Mouse (Mus musculus): Measurements from ENCODE around the gene Uqcrc1.

Gene Uqcrc1

GRCm38 (mm10) chr9:108936418-108937364 lies at the start of gene Uqcrc1:
Uqcrc1 (plus strand) TSS chr9:108936633.
- peak; percentile 98 to 99 for DNase-seq

- no peak for DNase-seq
Observed at GRCm38 (mm10) chr9:108912308-108912707, 24.1 kb upstream of the Uqcrc1 start.

DNA sequence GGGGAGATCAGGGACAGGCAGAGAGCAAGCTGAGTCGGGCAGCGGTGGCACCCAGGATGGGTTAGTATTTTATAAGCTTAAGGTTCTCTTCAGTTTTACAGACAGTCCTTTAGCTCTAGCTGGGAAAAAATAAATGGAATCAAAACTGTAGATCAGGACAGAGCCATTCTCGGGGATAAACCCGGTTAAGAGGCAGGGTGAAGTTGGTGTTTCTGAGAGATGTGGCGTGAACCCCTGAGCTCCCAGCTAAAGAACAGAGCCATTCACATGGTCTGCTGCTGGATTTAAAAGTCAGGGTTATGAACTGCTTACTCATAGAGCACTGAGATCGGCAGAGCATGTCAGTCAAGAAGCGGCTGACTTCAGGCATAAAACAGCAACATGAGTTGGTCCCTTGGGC lies 23.3 kb upstream of the Uqcrc1 start:
- no peak for DNase-seq

DNA sequence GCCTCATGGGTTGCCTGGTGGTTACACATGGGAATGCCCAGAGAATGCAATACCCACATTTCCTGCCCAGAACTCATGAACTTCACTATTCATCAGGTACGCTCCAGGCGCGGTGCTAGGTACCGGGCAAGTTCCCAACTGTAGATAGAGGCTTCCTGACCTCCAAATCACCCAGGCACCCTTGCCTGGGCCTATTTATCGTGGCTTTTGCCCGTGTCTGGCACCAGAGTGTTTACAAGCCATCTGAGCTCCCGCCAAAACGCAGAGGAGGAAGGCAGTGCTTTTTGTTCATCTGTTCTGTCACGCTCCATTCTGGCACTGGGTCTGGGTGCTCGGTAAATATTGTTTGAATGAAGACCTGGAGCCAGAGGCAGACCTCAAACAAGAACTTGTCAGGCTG lies 22.8 kb upstream of the Uqcrc1 start:
- no peak for DNase-seq

- DNase-seq, result peak; percentile 48 to 72
Observed at GRCm38 (mm10) chr9:108914491-108914890, 21.9 kb upstream of the Uqcrc1 start, which contains the start of gene Tmem89. Tmem89 (plus strand) TSS chr9:108914619.

DNA sequence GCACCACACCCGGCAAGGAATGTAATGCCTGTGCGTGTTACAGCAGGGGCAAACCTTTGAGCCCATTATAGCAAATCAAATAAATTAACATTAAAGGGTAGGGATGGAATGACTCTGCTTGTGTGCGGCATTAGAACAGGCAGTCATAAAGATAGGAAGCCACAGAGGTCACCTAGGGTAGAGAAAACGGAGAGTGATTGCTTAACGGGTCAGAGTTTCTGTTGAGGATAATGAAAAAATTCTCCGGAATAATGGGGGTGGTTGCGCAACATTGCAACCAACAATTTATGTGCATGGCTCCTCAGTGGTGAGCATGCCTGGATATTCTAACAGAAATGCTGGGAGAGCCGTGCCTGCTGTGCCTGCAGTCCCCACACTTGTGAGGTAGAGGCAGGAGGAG lies 10.5 kb upstream of the Uqcrc1 start:
- DNase-seq, result no peak

DNA sequence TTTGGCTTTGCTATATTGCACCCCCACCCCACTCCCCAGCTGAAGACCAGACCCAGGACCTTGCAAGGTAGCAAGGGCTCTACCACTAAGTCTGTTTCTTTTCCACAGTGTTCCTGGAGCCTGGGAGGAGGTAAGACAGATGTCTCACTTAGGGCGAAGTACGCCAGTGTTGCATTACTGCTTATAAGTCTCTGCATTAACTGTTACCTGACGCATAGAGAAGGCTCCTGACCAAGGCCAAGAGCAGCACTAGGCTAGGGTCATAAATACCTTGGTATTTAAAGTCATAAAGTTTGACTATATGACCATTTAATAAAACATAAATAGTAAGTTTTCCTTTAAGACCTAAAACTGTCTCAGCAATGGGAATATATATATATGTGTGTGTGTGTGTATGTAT lies 8.0 kb upstream of the Uqcrc1 start:
- DNase-seq, result no peak

DNA sequence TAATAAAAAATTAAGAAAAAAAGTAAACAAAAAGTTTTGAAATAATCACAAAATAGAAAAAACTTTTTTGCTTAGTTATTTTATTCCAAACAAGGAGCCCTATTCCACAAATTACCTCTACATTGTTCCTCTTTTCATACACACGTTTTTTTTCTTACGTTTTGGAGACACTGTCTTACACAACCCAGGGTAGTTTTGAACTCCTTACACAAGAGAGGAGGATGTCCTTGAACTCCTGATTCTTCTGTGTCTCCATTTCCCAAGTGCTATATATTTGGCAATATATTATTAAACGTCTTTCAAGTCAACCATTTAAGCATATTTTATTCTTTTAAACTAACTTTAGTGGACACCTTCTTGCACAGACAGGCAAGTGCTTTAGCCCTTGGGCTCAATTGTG lies 442 bp upstream of the Uqcrc1 start:
- no peak for DNase-seq

DNA sequence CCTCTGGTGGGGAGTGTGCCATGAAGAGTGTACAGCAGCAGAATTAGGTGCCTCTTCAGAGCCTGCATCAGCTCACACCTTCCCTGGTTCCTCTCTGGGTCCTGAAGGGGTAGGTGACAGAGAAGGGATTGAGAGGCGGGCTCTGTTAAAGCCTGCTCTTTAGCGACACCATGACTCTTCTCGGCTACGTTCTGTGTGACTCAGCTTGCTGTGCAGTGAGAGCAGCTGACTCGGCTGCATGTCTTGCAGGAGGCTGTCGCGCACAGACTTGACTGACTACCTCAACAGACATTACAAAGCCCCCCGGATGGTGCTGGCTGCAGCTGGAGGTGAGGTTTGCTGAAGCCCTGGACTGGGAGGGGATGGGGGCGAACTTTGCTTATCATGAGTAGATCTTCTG lies 8.7 kb downstream of the Uqcrc1 start:
- no peak for DNase-seq

- DNase-seq, result no peak
Observed at GRCm38 (mm10) chr9:108945608-108946007, 9.2 kb downstream of the Uqcrc1 start.

GRCm38 (mm10) chr9:108949231-108949966 lies 13.0 kb downstream of the Uqcrc1 start:
- DNase-seq, result peak; percentile 70 to 83

- DNase-seq, result peak; percentile 52 to 61
Observed at GRCm38 (mm10) chr9:108949967-108950728, 13.7 kb downstream of the Uqcrc1 start.

GRCm38 (mm10) chr9:108953081-108953636 lies 16.7 kb downstream of the Uqcrc1 start, which contains the start of gene Col7a1:
Col7a1 (plus strand) TSS chr9:108953586.
- DNase-seq, result no peak

DNA sequence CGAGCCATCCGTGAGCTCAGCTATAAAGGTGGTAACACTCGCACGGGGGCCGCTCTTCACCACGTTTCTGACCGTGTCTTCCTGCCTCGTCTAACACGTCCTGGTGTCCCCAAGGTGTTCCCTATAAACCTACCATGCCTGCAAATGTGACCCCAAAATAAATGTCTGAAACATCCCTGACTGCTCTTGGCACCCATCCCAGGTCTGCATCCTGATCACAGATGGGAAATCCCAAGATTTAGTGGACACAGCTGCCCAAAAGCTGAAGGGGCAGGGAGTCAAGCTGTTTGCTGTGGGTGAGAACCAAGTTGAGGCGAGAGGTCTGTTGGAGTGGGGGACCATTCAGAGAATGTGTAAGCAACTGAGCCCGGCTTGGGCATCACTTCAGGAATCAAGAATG lies 18.8 kb downstream of the Uqcrc1 start:
- DNase-seq, result peak in 1 of 2 experiments; percentile 33

- DNase-seq, result no peak
Observed at GRCm38 (mm10) chr9:108955846-108956245, 19.4 kb downstream of the Uqcrc1 start.

DNA sequence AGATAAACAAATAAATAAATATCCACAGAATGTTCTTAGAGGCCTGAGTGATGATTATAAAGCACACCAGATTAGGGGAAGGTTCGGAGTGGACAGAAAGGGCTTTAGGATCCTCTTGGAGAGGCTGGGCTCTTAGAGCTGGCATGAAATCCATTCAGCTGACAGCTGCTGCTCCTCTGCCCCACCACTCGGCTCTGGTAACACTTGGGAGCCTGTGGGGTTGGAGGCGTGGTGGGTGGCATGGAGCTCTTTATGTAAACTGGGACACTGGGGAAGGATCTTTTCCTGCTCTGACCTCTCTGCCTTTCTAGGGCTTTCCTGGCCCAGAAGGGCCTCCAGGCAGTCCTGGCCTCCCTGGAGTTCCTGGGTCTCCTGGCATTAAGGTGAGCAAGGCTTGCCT lies 27.1 kb downstream of the Uqcrc1 start:
- DNase-seq, result no peak

GRCm38 (mm10) chr9:108964338-108964737 lies 27.9 kb downstream of the Uqcrc1 start:
- DNase-seq, result no peak

DNA sequence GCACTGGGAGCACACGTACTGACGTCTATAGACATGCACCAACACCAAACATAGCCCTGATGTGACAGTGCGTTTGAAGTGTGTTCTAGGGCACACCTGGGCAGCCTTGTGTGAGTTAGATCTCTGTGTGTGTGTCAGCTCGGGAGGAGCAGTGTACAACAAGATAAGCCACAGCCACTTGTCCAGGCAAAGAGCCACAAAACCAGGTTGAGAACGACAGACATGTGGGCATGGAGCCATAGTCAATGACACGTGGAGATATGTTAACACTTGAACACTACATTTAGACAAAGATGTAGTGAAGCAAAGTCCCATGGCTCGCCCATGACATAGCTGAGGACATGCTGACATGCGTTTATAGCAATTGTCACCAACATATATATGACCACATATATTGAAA lies 34.2 kb downstream of the Uqcrc1 start:
- DNase-seq, result no peak

- DNase-seq, result no peak
Observed at GRCm38 (mm10) chr9:108976483-108976882, 40.0 kb downstream of the Uqcrc1 start.

- no peak for DNase-seq
Observed at GRCm38 (mm10) chr9:108977966-108978365, 41.5 kb downstream of the Uqcrc1 start.

DNA sequence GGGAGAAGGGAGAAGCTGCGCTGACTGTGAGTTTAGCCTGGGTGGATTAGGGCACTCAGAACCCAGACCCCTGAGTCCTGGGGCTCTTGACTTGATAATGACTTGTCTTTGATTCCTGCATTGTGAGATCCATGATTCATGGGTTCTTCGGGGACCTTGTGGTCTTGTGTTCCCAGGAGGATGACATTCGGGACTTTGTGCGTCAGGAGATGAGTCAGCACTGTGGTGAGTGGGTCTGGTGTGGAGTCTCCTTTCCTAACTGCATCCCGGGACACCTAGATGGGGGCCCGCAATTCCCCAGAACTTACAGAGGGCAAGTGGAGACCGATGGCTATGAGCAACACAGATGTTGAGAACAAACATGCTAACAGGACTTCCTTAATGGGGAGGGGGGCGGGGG lies 46.1 kb downstream of the Uqcrc1 start:
- DNase-seq, result no peak

DNA sequence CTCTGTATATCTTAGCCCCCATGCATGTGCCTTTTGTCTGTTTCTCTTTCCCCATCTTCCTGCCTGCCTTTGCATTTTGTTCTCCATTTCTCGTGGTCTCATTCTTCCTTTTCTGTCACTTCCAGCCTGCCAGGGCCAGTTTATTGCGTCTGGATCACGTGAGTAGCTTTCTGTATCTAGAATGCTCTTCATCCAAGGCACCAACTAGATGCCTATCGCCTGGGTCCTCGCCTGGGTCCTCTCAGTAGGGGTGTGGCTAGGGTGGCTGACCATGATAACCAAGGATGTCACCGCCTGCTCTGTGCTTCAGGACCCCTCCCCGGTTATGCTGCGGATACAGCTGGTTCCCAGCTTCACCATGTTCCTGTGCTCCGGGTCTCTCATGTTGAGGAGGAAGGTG lies 46.8 kb downstream of the Uqcrc1 start:
- DNase-seq, result no peak

DNA sequence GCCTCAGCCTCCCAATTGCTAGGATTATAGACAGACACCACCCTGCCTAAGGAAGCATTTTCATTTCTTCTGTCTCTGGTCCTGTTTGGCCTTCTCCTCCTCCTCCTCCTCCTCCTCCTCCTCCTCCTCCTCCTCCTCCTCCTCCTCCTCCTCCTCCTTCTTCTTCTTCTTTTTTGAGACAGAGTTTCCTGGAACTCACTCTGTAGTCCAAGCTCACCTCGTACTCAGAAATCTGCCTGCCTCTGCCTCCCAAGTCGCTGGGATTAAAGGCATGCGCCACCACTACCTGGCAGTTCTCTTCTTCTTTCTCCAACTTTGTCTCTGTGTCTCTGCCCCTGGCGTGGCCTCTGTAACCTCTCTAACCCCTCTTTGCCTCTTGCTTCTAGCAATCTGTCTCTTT lies 49.3 kb downstream of the Uqcrc1 start, which contains the start of gene Ucn2:
TSS of gene Ucn2 (plus strand) at position 301 of the 400 bp plus-strand sequence.
- DNase-seq, result no peak
